Mouse (Mus musculus) gastrocnemius, postnatal 14 days (tissue): ENCODE measurements at regions not wholly inside any gene's neighbourhood (a gene's known extent, or its start where the extent isn't known, plus 50 kb on each side); places are given as distances from the start of the nearest gene placed in this dataset.

Experiments used
- DNase-seq: peaks from one replicate; pipeline ENCODE4 v3.0.0; 2021; ENCODE audit warnings: mixed read lengths
- intact Hi-C: fragments of 180-260 bp; cut with DNase I; formaldehyde crosslinking; loops from one replicate; pipeline ENCODE4 v1.15.1; 2025; ENCODE audit warnings: low total_unique reads

GRCm38 (mm10) chr12:31130434-31130833 is 56.8 kb downstream of the Fam110c start:
- intact Hi-C loops = no loop called here
- DNase-seq = no peak

- intact Hi-C loops = no loop called here
- no peak for DNase-seq
Observed at GRCm38 (mm10) chr12:31134465-31134992, 60.9 kb downstream of the Fam110c start.

- no peak for DNase-seq
- intact Hi-C loops = no loop called here
Observed at GRCm38 (mm10) chr12:31136364-31136763, 62.7 kb downstream of the Fam110c start.

GRCm38 (mm10) chr12:31136911-31137310 is 63.2 kb downstream of the Fam110c start:
- intact Hi-C loops = no loop called here
- no peak for DNase-seq

GRCm38 (mm10) chr12:31137431-31137830 is 63.8 kb downstream of the Fam110c start:
- intact Hi-C loops = no loop called here
- DNase-seq = no peak

- intact Hi-C loops = no loop called here
- DNase-seq = no peak
Observed at GRCm38 (mm10) chr12:31139853-31140252, 66.2 kb downstream of the Fam110c start.

GRCm38 (mm10) chr12:31143266-31143665 is 69.6 kb downstream of the Fam110c start:
- DNase-seq = no peak
- intact Hi-C loops = no loop called here

GRCm38 (mm10) chr12:31145032-31145781 is 71.5 kb downstream of the Fam110c start:
- intact Hi-C loops = no loop called here
- no peak for DNase-seq

GRCm38 (mm10) chr12:31148417-31149356 is 75.0 kb downstream of the Fam110c start:
- no peak for DNase-seq
- intact Hi-C loops = no loop called here

GRCm38 (mm10) chr12:31153720-31154119 is 80.1 kb downstream of the Fam110c start:
- intact Hi-C loops = no loop called here
- no peak for DNase-seq

GRCm38 (mm10) chr12:31154608-31155011 is 80.9 kb downstream of the Fam110c start:
- intact Hi-C loops = no loop called here
- DNase-seq = peak; percentile 38

- peak; percentile 25 for DNase-seq
- intact Hi-C loops = no loop called here
Observed at GRCm38 (mm10) chr12:31156154-31156720, 82.6 kb downstream of the Fam110c start.

- DNase-seq = no peak
- intact Hi-C loops = no loop called here
Observed at GRCm38 (mm10) chr12:31157453-31157852, 83.1 kb upstream of the Gm6993 start.

- DNase-seq = no peak
- intact Hi-C loops = no loop called here
Observed at GRCm38 (mm10) chr12:31157890-31158289, 82.7 kb upstream of the Gm6993 start.

GRCm38 (mm10) chr12:31158885-31159284 is 81.7 kb upstream of the Gm6993 start:
- intact Hi-C loops = no loop called here
- DNase-seq = no peak

GRCm38 (mm10) chr12:31159378-31159777 is 81.2 kb upstream of the Gm6993 start:
- intact Hi-C loops = no loop called here
- DNase-seq = no peak

- intact Hi-C loops = no loop called here
- DNase-seq = no peak
Observed at GRCm38 (mm10) chr12:31168221-31168890, 72.2 kb upstream of the Gm6993 start.

- DNase-seq = no peak
- intact Hi-C loops = no loop called here
Observed at GRCm38 (mm10) chr12:31170111-31170510, 70.5 kb upstream of the Gm6993 start.

- intact Hi-C loops = no loop called here
- peak; percentile 67 for DNase-seq
Observed at GRCm38 (mm10) chr12:31170546-31171160, 69.9 kb upstream of the Gm6993 start.
